Mouse (Mus musculus) left cerebral cortex, adult 9 months (tissue): ENCODE measurements around the gene Atp4b.

ENCODE experiments used
- DNase-seq, 2 experiments: peaks; one replicate each; pipeline ENCODE4 v3.0.0; 2022; ENCODE audit warnings: low spot score in 2 of 2

Atp4b gene

DNA sequence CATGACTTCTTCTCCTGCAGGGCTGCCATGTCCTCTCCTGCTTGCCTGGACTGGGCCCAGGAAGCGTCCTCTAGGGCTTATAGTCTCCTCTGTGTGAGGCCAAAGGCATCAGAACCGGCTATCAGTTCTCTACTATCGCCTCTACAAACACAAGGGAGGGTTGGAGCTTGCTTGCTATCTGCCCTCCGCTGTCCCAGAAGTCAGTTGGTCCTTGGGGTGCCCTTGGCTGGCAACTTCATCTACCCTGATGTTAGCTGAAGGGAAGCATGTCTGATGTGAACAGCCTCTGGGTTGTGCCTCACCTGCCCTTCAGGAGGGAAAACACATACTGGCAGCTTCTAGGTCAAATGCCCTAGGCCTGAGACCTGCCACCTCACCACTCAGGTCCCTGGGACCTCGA, at the start of gene Atp4b:
Gene Atp4b (minus strand): TSS at position 101 of the 400 bp plus-strand sequence.
- DNase-seq: no peak

DNA sequence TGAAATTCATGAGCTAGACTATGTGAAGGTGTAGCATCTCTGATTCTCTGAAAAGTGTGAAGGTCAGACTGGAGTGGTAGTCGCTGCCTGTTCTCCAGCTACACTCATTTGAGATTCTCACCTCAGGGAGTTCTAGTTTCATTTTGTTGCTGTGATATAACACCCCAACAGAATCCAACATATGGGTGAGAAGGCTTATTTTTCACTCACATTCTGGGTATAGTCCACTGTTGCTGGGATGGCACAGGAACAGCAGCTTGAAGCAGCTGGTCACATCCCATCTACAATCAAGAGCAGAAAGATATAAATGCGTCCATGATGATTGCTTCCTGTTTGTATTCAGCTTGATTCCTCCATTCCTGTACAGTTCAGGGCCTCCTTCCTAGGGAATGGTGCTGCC, 45.5 kb upstream of the Atp4b start:
- no peak for DNase-seq

GRCm38 (mm10) chr8:13437531-13437930, 40.9 kb upstream of the Atp4b start:
- no peak for DNase-seq

DNA sequence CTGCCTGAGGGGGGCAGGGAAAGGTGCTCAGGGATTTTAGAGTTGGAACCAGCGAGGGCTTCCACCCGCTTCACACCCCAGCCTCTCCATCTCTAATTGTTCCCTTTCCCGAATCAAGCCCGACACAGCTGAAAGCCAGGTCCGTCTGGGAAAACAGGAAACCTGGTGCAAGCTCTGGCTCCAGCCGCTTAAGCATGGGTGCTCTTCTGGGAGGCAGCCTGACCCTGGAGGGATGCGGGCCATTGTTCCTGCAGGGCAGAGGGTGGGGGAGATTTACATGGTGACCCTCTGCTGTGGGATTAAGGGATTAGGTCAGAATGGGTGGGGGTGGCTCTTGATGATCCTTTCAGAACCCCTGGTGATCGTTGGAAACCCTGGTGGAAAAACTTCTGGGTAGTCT, 39.4 kb upstream of the Atp4b start:
- DNase-seq: no peak

DNA sequence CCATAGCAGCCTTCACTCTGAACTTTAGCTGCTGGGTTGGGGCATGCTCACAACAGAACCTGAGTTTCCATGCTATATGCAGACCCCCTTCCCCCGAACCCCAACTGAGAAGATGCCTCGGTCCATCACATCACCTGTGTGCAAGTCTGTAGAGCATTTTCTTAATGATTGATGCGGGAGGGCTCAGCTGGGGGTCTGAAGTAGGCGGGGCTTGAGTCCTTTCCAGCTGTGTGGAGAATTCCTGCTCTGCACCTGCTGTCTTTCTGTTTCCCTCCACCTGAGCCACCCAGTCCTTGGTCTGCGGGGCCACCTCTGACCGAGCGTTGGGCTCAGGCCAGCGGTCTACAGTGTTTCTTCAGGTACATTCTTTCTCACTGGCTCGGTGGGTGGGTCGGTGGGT, 38.3 kb upstream of the Atp4b start, which contains the start of gene Tmem255b:
Gene Tmem255b (plus strand): TSS at position 301 of the 400 bp plus-strand sequence.
- no peak for DNase-seq

- no peak for DNase-seq
These were observed 36.5 kb upstream of the Atp4b start for GRCm38 (mm10) chr8:13433130-13433529.

DNA sequence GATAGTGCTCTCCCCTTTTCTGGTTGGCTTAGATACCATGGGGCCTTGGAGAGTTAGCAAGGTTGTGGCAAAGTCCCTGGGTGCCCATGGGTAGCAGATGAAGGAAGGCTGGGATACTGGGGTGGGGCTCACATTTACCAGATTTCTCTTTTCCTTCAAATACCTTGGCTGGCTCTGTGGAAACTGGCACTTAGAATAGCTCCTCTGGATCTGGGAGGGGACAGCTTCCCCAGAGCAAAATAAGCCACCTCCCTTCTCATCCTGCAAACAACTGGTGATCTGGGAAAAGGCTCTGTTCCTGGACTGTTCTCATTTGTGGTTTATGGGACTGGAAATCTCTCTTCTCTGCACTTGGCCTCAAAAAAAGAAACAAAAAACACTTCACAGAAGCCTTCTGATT, 34.2 kb upstream of the Atp4b start:
- no peak for DNase-seq

GRCm38 (mm10) chr8:13430412-13430811, 33.8 kb upstream of the Atp4b start:
- no peak for DNase-seq

DNA sequence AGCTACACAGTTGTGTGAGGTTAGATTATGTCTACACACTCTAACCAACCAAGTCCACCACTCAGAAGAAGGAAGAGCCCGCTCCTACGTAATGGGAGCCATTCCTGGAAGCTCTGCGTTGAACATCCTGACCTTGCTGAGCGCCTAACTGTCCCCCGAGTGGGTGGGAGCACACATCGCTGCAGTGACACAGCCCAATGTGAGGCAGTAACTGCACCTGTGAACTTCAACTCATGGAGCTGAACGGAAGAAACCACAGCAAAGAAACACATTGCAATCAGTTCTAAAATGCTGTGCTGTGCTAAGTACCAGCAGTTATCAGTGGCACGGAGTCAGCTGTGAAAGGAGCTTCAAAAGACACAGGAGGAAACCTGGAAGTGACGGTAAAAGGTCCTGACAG, 31.5 kb upstream of the Atp4b start:
- no peak for DNase-seq

- DNase-seq: no peak
These were observed 30.7 kb upstream of the Atp4b start for GRCm38 (mm10) chr8:13427351-13427750.

- DNase-seq: peak in 1 of 2 experiments; percentile 23
These were observed 24.3 kb upstream of the Atp4b start for GRCm38 (mm10) chr8:13420970-13421369.

DNA sequence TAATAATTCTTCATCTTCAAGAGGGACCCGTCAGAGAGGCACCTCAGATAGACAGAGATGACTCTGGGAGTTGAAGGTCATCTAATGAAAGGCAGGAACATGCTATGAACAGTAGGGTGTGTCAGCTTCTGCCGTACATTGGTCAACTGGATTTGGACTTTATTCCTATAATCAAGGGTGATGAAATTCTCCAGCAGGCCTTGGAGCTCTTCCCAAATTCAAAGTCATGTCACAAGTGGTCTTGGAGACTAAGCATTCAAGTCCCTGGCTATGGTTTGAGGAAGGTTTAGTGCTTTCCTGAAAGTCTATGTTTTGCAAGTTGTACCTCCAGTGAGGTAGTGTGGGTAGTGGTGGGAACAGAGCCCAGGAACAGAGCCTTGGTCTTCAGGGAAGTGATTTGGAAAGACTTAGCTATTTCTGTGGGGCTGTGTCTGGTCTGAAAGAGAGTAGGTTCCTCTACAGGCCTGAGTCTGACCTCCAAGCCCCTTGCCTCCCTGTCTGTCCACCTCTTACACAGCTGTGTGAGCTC, 22.6 kb upstream of the Atp4b start:
- no peak for DNase-seq

GRCm38 (mm10) chr8:13415879-13416278, 19.3 kb upstream of the Atp4b start:
- DNase-seq: peak in 1 of 2 experiments; percentile 31

DNA sequence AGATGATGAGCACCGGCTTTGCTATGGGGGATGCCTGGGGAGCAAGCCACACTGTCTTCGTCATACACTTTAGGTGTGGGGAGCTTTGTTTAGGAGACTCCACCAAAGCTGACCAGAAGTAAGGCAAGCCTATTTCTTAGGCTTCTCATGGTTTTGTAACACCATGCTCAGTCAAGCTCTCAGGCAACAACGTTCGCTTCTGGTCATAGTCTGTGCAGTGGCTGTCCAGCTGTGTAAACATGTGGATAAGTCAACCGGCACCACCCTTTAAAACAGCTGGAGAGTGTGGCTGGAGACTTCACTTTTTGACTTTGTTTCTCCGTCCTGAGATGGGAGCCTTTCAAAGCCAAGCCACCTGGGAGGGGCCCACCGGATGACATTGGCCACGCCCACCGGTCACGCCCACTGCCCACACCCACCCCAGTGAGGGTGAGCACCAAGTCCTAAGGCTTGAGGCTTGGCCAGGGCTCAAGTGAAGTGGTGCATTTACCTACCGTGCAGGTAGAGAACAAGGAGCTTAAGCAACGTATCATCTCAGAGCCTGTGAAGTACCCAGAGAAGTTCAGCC, 17.3 kb upstream of the Atp4b start:
- DNase-seq: no peak

- DNase-seq: peak in 1 of 2 experiments; percentile 34
These were observed 16.4 kb upstream of the Atp4b start for GRCm38 (mm10) chr8:13412891-13413558.

DNA sequence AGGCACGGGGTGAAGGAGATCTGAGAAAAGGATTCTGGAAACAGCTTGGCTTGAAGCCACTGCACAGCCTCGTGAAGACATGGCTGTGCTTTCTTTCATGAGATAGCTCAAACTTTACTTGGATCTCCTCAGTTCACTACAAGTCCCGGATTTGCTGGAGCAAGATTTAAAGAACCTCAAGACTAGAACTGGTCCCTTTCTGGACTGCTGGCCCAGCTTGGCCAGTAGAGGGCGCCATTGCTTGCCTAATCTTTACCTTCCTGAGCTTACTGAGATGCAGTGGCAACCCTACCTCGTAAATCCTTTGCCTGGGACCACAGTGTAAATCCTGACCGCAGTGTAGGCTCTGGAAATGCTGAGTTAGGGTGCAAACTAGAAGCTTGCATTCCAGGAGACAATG, 15.0 kb upstream of the Atp4b start:
- DNase-seq: peak in 1 of 2 experiments; percentile 81

DNA sequence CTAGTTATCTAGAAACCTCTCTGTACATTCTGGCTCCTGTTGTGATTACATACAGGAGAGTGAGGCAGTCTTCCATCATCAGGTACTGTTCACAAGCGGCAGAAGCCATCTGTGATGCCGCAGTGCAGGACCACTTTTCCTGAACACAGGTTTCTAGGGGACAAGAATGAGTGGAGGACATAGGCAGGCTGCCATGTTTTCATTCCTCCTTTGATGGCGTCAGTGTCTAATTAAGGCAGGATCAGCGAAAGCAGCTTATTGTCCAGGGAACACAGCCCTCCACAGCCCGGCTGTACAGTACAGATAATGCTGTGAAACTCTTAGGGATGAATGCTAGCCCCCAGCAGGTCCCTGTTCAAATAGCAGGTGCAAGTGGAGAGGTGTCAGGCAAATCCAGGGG, 9.4 kb upstream of the Atp4b start:
- DNase-seq: no peak

- DNase-seq: no peak
These were observed 8.1 kb upstream of the Atp4b start, which contains the start of gene Grk1 for GRCm38 (mm10) chr8:13404666-13405131. Grk1 (plus strand) TSS chr8:13405081.

GRCm38 (mm10) chr8:13403517-13403916, 6.9 kb upstream of the Atp4b start:
- no peak for DNase-seq

DNA sequence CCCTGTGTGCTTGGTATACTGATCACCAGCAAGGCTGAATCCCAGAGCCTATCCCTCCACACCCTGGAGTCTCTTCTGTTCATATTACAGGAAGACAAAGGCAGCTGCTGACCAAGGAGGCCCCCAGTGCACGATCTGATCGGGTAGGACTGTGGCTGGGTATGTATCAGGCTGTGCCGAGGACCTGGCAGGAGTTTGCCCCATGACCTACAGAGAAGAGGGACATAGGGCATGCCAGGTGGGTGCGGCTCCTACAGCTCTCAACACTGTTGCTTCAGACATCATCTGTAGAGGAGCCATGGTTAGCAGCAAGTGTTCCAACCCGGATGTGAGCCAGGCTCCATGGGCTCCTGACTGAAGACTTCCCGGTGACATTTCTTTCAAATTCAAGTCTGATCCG, 2.8 kb downstream of the Atp4b start:
- no peak for DNase-seq

DNA sequence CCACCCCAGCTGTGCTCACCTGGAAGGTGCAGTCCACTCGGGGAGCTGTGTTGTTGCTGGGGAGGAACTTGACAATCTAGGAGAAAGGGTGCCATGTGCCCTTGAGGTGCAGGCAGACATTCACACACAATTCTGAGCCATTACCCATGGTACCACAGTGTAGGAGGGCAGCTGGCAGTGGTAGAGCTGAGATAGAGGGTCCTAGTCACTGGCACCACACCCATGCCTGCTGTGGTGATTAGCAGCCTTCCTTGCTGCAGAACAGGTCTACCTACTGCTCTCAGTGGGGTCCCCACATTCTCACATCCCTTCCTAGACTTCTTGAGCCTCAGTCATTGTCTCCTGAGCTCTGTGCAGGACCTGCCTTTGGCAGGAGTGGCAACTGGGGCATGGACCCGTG, 7.9 kb downstream of the Atp4b start:
- no peak for DNase-seq

GRCm38 (mm10) chr8:13387728-13388127, 8.9 kb downstream of the Atp4b start:
- no peak for DNase-seq

GRCm38 (mm10) chr8:13386366-13386765, 10.3 kb downstream of the Atp4b start:
- no peak for DNase-seq
